Mouse (Mus musculus) stomach, postnatal 0 days (tissue): Measurements from ENCODE around the gene Nrbf2. TPM values are rescaled to one million over a fixed set of nuclear protein-coding genes. Genes with fewer than 3 reads are reported as not detected.

Experiments
- ATAC-seq: fragments of 200-750 bp; cut with Nextera tagmentation; 2 replicates; pipeline ENCODE4 v1.8.0; 2017; ENCODE audit not compliant: low FRiP score, low TSS enrichment
- DNase-seq: peaks from one replicate; pipeline ENCODE4 v3.0.0-alpha.2; 2016; ENCODE audit warnings: low spot score
- H3K27ac ChIP-seq: fragments of 300-500 bp; sonication (generic); replicated peaks from 2 replicates; pipeline ENCODE4 v1.5.1; 2014; ENCODE audit warnings: mild to moderate bottlenecking, control low read depth
- H3K27me3 ChIP-seq: fragments of 300-500 bp; sonication (generic); 2 replicates; pipeline ENCODE4 v1.6.1; 2014; ENCODE audit warnings: low read length; ENCODE audit not compliant: control insufficient read depth, insufficient read depth
- H3K36me3 ChIP-seq: fragments of 300-500 bp; sonication (generic); 2 replicates; pipeline ENCODE4 v1.6.1; 2014; ENCODE audit warnings: low read length, mixed read lengths; ENCODE audit not compliant: control insufficient read depth, insufficient read depth
- H3K4me1 ChIP-seq: fragments of 300-500 bp; sonication (generic); replicated peaks from 2 replicates; pipeline ENCODE4 v1.6.1; 2014; ENCODE audit warnings: antibody characterized with exemption; ENCODE audit not compliant: control insufficient read depth, insufficient read depth
- H3K4me2 ChIP-seq: fragments of 300-500 bp; sonication (generic); replicated peaks from 2 replicates; pipeline ENCODE4 v1.6.1; 2014; ENCODE audit warnings: low read depth, mild to moderate bottlenecking, control low read depth, moderate library complexity
- H3K4me3 ChIP-seq: fragments of 300-500 bp; sonication (generic); 2 replicates; pipeline ENCODE4 v1.5.1; 2014; ENCODE audit warnings: low read depth, low read length, control low read depth
- H3K9ac ChIP-seq: fragments of 300-500 bp; sonication (generic); 2 replicates; pipeline ENCODE4 v1.6.1; 2014; ENCODE audit warnings: mild to moderate bottlenecking, low read length, control low read depth, mixed read lengths
- H3K9me3 ChIP-seq: fragments of 300-500 bp; sonication (generic); 2 replicates; pipeline ENCODE4 v1.6.1; 2016; ENCODE audit warnings: low read length; ENCODE audit not compliant: control insufficient read depth
- CTCF ChIP-seq: IDR thresholded peaks from 2 replicates; pipeline ENCODE4 v1.5.1; 2016; ENCODE audit warnings: antibody characterized with exemption, low read depth, mild to moderate bottlenecking, moderate library complexity
- EP300 ChIP-seq: optimal IDR thresholded peaks from 2 replicates; pipeline ENCODE3; 2016; ENCODE audit warnings: antibody characterized with exemption
- WGBS: fragments of 180-500 bp; shearing (Covaris S2); extraction: QIAGEN DNeasy Blood & Tissue Kit; methylation state at CpG from one replicate; pipeline ENCODE4 v1.1.7; 2014; 5-methylcytosine and 5-hydroxymethylcytosine counted together
- polyA plus RNA-seq: library from polyadenylated mRNA; unstranded; fragments of >200 nt; fragmentation: Nextera tagmentation; extraction: Ambion mirVana; gene quantifications from 2 replicates; pipeline ENCODE4 v1.2.1, GENCODE M21; 2015

Gene Nrbf2
- polyA plus RNA-seq, 1 experiment from 2014 or later = 34.6 TPM

DNA sequence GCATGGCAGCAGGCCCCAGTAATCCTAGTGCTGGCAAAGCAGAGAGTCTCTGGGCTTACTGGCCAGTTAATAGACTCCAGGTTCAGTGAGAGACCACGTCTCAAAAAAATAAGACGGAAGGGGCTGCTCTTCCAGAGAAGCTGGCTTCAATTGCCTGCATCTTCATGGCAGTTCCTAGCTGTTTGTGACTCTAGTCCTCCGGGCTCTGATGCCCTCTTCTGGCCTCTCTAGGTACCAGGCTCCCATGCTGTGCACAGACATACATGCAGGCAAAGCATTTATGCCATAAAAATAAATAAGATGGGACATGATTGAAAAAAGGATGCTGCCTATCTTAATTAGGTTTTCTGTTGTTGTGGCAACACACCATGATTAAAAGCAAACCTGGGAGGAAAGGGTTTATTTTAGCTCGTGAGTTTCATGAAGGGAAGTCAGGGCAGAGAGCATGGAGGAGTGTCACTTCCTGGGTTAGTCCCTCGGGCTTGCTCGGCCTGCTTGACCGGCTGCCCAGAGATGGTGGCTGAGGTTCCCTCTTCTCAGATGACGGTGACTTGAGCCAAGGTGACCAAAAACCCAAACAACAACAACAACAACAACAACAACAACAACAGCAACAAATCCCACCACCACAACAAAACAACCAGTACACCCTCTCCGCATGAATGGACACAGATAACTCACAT lies 26.3 kb upstream of the Nrbf2 start:
- H3K9me3 ChIP-seq = no peaks in the 10 kb centered on the region
- TF ChIP-seq CTCF (peak; percentile 89), EP300 (no peak)
- no peaks in the 10 kb centered on the region for H3K36me3 ChIP-seq
- H3K27me3 ChIP-seq = no peaks in the 10 kb centered on the region
- 27% methylated on average over 9 of the region's 9 CpGs for WGBS
- DNase-seq = peak; percentile 63
- H3K9ac ChIP-seq = no peak overlapping the region
- peak; percentile 59 for ATAC-seq
- H3K4me1 ChIP-seq = no peaks in the 10 kb centered on the region
- H3K4me2 ChIP-seq = no peak overlapping the region
- no peak overlapping the region for H3K4me3 ChIP-seq
- H3K27ac ChIP-seq = no peak overlapping the region

DNA sequence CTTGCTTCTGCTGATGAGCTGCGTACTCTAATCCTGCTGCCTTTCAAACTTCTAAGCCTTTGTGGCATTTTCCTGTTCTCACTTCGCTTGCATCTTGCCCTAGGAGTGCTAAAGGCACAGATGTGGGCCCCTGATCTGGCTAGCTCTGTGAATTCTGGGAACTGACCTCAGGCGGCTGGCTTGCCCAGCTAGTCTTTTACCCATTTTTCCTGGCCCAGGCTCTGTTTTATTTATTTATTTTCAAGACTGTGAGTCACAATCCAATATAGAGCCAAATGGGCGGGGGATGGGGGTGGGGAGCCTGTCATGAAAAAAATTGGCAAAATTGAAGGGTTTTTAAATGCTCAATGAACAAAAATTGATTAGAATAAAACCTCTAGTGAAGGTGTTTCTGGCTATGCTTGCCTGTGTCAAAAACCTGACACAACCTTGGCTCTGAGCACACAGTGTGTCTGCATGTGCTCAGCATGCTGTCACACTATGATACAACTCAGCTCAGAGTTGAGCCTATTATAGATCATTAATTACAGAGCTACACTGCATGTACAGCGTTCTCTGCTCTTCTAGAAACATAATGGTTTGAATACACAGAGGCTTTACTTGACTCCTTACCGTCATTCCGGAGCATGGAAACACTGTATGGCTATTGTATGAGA lies 24.5 kb upstream of the Nrbf2 start:
- no peak overlapping the region for H3K27ac ChIP-seq
- no peaks in the 10 kb centered on the region for H3K27me3 ChIP-seq
- no peaks in the 10 kb centered on the region for H3K36me3 ChIP-seq
- no peaks in the 10 kb centered on the region for H3K9me3 ChIP-seq
- no peaks in the 10 kb centered on the region for H3K4me1 ChIP-seq
- TF ChIP-seq CTCF (no peak), EP300 (no peak)
- DNase-seq (no peak), ATAC-seq (no peak)
- no peak overlapping the region for H3K4me3 ChIP-seq
- WGBS = 65% methylated on average over 7 of the region's 7 CpGs
- no peak overlapping the region for H3K9ac ChIP-seq
- no peak overlapping the region for H3K4me2 ChIP-seq

DNA sequence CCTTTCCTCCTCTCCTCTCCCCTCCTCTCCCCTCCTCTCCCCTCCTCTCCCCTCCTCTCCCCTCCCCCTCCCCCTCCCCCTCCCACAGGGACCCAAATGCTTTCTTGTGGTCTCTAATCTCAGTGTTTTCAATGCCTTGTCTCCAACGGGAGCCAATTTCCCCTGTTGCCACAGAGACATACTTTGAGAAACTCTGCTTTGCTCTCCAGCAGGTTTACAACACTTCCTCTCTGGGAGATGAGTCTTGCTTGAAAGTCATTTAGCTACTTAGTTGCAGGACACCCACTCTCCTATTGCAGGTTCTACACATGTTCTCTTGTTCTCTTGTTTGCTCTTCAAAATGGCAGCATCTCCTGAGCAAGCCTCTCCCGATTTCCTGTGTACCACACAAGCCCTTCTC lies 17.2 kb upstream of the Nrbf2 start:
- Histone ChIP-seq H3K4me1 (no peaks in the 10 kb centered on the region), H3K36me3 (no peaks in the 10 kb centered on the region), H3K4me3 (no peak overlapping the region), H3K9ac (no peak overlapping the region), H3K4me2 (no peak overlapping the region), H3K27ac (no peak overlapping the region), H3K27me3 (no peaks in the 10 kb centered on the region), H3K9me3 (no peaks in the 10 kb centered on the region)
- no peak for DNase-seq
- TF ChIP-seq EP300 (no peak), CTCF (no peak)
- 33% methylated on average over 2 of the region's 2 CpGs for WGBS
- ATAC-seq = no peak

DNA sequence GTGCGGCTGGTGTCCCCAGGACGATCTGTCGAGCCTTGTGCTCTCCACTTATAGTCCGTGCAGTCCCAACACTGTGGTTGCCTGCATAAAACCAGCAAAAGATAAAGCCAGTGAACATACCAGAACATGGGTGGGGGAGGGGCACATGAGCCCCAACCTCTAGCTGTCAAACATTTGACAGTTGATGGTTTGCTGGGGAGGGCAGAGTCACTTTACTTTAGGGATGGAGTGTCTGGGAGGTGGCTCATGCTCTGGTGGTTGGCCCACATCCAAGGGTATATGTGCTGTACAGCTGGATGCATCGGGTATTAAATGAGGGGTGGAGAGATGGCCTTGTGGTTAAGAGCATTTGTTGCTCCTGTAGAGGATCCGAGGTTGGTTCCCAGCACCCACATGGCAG lies 15.9 kb upstream of the Nrbf2 start:
- H3K4me1 ChIP-seq = no peaks in the 10 kb centered on the region
- no peak overlapping the region for H3K27ac ChIP-seq
- H3K9ac ChIP-seq = no peak overlapping the region
- H3K36me3 ChIP-seq = no peaks in the 10 kb centered on the region
- ATAC-seq (no peak), DNase-seq (no peak)
- H3K27me3 ChIP-seq = no peaks in the 10 kb centered on the region
- no peak overlapping the region for H3K4me2 ChIP-seq
- no peak for TF ChIP-seq CTCF
- TF ChIP-seq EP300 = no peak
- no peaks in the 10 kb centered on the region for H3K9me3 ChIP-seq
- H3K4me3 ChIP-seq = no peak overlapping the region
- 89% methylated on average over 6 of the region's 6 CpGs for WGBS

DNA sequence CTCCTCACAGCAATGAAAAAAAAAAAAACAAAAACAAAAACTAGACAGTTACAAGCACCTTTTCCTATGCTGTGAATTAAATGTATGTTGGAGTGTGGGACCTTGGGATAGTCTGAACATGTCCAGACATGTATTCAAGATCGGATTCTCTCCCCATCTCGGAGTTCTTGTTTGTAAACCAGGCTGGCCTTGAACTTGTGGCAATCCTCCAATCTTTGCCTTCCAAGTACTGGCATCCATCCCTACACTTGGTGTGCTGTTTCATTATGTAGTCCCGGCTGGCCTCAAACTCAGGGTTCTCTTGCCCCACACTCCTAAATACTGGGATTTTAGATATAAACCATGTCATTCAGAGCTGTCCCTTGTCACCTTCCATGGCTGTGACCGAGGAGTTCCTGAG lies 14.2 kb upstream of the Nrbf2 start:
- Histone ChIP-seq H3K27ac (no peak overlapping the region), H3K4me2 (no peak overlapping the region), H3K4me1 (no peaks in the 10 kb centered on the region), H3K9ac (no peak overlapping the region), H3K27me3 (no peaks in the 10 kb centered on the region), H3K36me3 (no peaks in the 10 kb centered on the region), H3K4me3 (no peak overlapping the region), H3K9me3 (no peaks in the 10 kb centered on the region)
- TF ChIP-seq CTCF = no peak
- TF ChIP-seq EP300 = no peak
- 57% methylated on average over 4 of the region's 4 CpGs for WGBS
- DNase-seq (no peak), ATAC-seq (no peak)

DNA sequence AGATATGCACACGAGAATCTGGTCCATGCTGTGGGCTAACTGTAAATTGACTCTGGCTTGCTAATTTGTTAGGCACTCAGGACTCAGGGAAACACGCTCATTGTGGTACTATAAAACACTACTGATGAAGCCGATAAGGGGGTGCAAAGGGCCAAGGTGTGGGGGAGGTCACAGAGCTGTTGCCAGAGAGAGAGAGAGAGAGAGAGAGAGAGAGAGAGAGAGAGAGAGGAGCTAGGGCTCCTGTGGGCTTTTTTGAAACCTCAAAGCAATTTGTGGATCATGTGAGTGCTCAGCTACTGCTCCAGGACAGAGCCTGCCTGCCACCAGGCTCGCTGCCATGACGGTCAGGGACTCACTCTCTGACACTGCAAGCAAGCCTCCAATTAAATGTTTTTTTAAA lies 13.8 kb upstream of the Nrbf2 start:
- TF ChIP-seq EP300 (no peak), CTCF (no peak)
- ATAC-seq (no peak), DNase-seq (no peak)
- Histone ChIP-seq H3K36me3 (no peaks in the 10 kb centered on the region), H3K4me2 (no peak overlapping the region), H3K27me3 (no peaks in the 10 kb centered on the region), H3K9ac (no peak overlapping the region), H3K4me1 (no peaks in the 10 kb centered on the region), H3K9me3 (no peaks in the 10 kb centered on the region), H3K27ac (no peak overlapping the region), H3K4me3 (no peak overlapping the region)
- WGBS = 54% methylated on average over 5 of the region's 5 CpGs
